Mouse (Mus musculus): ENCODE results near the gene Tmem132b.
A peak's percentile ranks its signal among the peaks of the same experiment; 100 is the strongest.

The Tmem132b gene

DNA sequence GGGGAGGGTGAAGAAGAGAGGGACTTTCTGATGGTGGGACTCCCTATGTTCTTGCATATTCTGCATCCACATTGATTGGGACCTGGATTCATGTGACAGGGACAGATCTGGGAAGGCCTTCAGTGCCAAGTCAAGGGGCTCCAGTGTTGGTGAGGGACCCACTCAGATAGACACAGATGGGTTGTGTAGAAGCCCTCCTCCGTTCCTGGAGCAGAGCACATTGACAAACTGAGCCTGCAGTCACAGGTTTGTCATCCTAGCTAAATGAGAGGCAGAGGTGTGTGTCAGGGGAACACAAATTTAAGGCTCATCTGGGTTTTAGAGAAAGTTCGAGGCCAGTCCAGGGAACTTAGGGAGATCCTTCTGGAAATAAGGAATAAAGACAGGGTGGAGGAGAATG, 51.7 kb downstream of the Tmem132b start:
- no peak for DNase-seq

DNA sequence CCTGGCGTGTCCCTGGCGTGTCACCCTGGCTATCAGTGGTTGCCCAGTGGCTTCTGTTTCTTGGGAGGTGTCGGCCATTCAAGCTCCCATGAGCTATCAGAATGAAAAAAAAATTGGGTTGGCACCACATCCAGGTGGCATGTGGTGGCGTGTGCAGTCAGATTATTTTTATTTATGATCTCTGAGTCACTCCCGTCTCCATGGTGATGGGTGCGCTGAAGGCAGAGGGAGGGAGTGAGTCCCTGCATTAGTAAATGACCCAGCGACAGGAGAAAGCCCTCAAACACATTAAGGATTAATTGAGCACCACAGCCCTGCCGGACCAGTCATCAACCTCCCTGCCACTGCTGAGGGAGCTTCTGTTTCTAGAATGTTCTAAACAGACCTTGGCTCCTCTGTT, 52.3 kb downstream of the Tmem132b start:
- no peak for DNase-seq

DNA sequence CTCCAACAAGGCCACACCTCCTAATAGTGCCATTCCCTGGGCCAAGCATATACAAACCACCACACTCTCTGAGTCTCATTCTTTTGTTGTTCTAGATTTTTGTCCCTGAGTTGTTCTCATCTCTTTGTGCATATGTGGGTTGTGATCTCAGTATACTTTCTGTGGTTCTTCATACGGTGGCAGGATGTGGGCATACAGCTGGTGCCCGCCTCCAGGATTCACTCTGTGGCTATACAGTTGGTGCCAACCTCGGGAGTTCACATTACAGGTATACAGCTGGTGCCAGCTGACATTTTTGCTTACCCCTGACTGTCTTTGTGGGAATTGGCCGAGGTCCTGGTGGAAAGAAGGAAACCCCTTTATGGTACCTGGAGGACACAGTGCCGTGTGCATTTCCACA, 53.6 kb downstream of the Tmem132b start:
- DNase-seq: no peak

DNA sequence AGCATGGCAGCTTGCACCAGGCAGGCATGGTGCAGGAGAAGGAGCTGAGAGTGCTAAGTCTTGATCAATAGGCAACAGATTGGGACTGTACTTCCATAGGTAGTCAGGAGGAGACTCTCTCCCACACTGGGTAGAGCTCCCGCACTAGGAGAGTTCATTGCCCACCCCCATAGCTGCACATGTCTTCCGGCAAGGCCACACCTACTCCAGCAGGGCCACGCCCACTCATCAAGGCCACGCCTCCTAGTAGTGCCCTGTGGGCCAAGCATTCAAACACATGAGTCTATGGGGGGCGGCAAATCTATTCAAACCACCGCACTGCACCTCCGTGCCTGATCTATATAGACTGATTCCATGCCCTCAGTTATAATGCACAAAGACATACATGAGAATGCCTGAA, 56.6 kb downstream of the Tmem132b start:
- DNase-seq: no peak

DNA sequence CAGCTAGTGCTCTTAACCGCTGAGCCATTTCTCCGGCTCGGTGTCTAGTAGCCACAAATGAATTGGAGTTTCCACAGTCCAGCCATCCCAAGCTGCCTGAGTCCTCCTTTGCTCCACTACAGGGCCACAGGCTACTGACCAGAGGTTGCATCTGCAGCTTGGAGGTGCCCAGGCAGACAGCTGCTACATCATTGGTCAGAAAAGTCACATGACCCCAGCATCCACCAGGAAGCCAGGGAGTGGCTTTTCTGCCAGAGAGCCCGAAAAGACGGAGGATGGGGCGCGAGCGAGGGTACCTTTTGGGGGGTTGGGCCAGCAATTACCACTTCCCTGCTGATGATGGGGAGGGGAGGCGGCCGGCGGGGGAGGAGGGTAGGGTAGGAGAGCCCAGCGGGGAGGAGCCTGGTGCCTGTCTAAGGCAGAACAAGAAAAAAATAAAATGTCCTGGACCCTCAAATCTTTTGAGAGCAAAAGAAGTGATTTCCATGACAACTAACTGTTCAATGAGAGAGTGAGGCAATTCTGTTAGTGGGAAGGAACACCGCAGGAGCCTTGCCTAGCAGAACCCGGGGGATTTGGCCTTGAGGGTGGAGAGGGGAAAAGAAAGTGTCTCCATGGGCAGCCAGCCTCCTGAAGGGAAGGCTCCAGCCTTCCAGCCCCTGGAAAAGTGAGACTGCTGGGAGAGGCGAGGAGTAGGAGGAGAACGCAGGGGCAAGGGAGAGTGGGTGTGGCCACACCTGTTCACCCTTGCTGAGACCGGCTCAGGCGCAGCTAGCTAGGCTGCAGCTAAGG, 57.5 kb downstream of the Tmem132b start:
- DNase-seq: peak; percentile 37

DNA sequence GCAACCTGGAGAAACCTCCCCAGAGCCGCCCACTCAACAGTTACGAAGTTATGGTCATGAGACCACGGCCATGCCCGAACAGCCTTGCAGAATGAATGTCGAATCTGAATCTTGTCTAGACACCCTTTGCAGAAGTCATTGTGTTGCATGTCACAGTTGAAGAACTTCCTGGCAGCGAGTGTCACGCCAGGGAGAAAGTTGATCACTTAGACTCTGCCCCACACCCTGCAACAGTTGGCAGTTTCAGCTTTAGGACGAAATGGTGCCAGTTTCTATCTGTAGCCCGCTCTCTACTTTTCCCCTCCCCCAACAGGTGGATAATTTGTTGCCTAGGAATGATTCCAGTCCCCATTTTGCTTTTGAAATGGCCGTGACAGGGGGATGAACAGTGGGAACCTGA, 66.5 kb downstream of the Tmem132b start:
- no peak for DNase-seq

DNA sequence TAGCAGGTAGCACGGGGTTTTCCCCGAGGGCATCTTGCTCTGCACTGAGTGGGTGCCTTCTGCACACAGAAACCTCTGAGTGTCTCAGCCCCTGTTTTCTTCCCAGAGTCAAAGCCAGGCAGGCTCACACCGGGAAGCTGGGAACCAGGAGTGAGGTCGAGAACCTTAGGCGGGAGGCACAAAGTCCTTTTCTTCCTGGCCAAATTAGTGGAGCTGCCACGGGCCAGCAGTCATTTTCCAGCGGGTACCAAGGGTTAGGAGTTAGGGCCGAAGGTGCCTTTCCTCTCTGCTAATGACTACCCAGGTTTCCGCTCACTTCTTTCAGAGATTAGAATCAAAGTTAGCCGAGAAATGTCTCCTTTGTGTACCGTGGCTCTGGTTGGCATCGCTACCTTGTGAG, 75.6 kb downstream of the Tmem132b start:
- peak; percentile 9 for DNase-seq

DNA sequence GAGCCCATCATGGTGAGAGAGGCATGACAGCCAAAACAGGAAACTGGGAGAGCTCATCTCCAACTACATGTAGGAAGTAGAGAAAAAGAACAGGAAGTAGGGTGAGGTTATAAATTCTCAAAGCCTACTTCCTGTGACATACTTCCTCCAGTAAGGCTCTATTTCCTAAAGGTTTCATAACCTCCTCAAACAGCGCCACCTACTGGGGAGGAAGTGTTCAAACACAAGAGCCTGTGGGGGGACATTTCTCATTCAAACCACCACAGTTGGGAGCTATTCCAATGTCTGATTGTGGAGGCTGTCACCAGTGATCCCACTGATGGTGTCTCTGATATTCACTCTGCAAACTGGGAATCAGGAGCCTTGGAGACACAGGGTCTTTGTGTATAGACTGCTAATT, 78.4 kb downstream of the Tmem132b start:
- no peak for DNase-seq

DNA sequence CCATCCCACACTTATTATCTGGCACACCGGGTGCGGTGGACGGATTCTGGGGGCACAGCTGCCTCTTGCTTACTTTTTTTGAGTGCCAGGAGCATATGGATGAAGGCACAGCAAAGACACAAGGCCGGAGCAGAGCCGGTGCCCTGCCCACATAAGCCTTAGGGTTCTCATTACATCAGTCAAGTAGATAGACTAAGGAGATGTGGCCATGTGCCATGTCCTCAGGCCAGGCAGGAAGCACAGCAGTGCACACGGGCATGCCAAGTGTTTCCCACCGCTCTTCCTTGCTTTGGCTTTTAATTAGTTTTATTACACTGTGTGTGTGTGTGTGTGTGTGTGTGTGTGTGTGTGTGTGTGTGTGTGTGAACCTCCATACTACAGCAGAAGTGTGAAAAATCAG, 80.9 kb downstream of the Tmem132b start:
- no peak for DNase-seq

DNA sequence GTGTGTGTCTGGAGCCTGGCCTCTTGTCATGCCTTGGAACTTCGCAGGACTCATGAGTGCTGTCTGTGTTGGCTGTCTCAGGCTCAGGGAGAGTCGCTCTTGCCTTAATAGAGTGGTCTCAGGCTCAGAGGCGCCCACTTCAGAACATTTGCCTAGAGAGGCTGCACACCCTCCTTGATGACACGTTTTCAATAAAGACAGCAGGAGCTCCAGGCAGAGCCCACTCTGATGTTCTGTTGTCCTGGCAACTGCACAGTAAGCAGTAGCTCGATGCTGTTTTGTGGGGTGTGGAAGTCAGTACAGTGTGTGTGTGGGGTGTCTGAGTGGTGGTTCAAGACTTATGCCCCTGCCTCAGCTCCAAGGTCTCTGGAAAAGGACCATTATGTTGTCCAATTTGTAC, 81.6 kb downstream of the Tmem132b start:
- DNase-seq: no peak

DNA sequence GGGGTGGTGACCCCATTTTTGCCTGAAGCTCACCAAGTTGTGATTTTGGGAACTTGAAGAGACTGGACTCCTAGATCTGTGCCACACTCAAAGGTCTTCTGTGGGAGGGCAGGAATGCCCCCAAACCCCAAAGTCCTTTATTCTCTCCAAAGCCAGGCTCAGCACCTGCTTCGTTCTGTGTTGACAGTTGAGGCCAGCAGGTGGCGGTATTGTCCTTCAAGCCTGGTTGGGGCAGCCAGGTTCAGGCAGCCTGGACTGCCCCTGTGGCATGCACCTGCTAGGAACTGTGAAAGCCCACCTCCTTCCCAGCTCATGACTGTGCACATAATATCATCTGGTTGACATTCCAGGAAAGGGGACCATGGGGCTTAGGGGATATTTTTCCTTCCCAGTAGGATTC, 82.8 kb downstream of the Tmem132b start:
- peak; percentile 30 for DNase-seq

DNA sequence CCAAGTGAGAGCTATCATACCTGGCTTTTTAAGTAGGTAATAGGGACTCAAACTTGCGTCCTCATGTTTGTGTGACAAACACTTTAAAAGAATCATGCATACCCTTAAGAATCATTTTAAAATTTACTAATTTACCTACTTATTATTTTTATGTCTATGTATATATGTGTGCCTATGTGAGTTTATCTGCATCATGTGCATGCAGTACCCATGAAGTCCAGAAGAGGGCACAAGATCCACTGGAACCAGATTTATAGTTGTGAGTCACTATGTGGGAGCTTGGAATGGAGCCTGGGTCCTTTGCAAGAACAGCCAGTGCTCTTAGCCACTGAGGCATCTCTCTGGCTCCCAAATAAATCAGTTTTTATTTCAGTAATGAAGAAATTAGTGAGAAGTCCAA, 85.5 kb downstream of the Tmem132b start:
- no peak for DNase-seq

DNA sequence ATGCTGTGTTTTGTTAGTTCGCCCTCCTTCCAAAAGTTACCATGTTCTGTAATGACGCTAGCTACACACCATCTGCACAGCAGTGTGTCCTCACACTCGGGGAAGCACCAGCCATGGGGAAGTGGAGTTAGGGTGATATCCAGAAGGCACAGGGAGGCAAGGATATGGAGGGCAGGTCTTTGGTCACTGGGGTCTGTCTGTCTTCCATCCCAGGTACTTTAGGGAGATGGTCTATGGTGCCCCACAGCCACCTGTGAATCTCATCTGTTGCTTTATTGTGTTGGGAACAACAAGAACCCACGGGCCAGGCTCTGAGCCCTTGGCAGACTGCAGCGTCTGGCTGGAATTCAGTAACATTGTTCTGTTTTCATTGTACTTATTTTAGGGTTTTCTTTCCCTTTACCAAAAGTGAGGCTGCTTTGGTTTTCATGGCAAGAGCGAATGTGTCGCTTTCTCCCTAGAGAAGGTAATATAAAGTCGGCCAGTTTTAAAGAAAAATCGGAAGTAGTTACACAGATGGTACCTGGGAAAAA, 96.3 kb downstream of the Tmem132b start:
- no peak for DNase-seq

DNA sequence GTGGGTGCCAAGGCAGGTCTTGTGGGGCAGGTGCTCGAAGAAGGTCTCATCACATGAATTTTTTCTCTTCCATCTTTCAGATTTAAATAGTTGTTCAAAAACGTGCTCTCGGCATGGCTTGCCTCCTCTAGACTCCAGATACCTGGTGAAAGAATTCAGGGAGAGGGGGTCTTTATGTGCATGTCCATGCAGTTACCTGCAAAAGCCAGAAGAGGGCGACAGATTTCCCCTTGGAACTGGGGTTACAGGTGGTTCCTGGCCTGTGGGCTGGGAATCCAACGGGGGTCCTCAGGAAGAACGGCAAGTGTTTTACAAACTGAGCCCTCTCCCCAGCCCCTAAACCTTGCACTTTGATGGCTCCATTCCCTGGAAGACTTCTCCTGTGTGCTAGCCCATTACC, 103.1 kb downstream of the Tmem132b start:
- no peak for DNase-seq

DNA sequence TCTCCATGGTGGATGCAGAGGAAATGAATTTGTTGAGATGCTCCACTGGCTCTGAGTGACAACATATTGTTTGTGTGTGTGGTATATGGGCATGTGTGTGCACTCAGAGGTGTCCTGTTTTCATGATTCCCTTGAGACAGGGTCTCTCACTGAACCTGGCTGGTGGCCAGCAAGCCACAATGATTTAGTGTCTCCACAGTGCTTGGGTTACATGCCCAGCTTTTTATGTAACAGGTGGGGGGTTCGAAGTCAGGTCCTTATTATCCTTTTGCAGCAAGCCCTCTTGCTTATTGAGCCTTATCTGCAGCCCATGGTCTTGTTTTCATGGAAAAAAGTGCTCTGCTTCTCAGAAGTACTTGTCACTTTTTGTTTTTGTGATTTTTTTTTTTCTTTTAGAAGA, 109.4 kb downstream of the Tmem132b start:
- DNase-seq: no peak

DNA sequence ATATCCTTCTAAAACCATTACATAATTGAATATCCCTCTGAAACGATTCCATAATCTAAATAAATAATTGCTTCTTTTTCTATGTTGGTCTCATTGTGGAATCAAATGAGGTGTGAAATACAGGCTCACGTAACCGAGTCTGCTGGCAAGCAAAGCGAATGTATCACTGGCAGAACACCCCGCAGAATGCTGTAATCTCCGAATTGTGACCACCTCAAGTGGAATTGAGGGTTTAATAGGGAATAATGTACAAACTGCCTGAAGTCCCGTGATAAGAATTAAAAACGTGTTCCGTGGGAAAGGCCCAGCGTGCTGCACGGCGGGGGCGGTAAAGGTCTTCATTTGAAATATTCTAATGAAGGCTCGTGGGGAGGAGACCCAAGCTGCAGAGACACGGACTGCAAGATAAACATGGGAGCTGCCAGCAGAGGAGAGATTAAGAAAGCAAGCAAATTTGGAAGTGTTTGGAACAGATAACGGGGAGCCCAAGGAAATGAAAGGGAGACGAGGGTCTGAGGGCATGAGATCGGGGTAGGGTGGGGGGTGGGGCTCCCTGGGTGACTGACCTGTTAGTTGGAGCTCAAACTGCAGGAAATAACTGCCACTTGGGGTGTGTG, 110.1 kb downstream of the Tmem132b start:
- DNase-seq: no peak

DNA sequence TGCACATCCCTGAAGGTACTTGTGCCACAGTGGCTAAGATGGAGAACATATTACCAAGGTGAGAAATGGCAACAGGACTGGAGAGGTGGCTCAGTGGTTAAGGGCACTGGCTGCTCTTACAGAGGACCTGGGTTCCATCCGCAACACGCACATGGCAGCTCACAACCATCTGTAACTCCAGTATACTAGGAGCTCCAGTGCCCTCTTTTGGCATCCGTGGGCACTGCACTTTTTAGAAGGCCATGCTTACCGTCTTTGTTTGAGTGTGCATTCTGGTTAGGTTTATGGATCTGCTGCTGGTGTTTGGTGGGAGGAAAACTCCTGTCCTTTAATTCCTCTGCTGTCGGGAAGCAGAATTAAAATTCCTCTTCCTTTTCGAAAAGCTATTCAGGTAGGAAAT, 116.7 kb downstream of the Tmem132b start:
- no peak for DNase-seq

DNA sequence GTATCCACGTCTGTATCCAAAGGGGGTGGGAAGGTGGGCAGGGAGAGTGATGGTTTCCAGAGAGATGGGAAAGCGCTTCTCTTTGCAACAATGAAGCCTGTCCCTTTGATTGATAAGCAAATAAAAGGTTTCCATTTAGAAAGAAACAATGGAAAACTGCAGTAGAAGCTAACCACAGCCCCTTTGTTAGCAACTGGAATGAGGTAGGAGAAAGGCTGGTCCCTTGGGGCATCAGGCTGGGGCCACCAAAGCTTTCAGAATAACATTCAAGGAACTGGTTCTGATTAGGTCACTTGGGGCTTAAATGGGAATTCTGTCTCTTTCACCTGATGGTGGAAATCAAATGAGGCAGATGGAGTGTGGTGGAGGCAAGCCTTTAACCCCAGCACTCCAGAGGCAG, 118.4 kb downstream of the Tmem132b start:
- no peak for DNase-seq

DNA sequence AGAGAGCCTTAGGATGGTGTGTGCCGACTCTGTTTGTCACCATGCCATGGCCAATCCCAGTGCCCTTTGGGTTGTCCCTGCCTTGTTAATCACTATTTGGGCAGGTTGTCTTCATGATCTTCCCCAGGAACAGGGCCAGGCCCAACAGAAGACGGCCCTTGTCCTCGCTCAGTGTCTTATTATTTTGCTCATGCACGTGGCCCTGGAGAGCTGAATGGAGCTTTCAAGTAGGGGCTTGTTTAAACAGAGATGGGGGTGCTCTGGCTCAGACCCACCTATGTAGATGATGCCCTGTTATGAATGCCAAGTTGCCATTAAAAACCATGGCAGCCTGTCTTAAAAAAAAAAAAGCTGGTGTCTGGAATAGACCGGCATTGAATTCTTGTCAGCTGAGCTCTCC, 126.5 kb downstream of the Tmem132b start:
- no peak for DNase-seq

DNA sequence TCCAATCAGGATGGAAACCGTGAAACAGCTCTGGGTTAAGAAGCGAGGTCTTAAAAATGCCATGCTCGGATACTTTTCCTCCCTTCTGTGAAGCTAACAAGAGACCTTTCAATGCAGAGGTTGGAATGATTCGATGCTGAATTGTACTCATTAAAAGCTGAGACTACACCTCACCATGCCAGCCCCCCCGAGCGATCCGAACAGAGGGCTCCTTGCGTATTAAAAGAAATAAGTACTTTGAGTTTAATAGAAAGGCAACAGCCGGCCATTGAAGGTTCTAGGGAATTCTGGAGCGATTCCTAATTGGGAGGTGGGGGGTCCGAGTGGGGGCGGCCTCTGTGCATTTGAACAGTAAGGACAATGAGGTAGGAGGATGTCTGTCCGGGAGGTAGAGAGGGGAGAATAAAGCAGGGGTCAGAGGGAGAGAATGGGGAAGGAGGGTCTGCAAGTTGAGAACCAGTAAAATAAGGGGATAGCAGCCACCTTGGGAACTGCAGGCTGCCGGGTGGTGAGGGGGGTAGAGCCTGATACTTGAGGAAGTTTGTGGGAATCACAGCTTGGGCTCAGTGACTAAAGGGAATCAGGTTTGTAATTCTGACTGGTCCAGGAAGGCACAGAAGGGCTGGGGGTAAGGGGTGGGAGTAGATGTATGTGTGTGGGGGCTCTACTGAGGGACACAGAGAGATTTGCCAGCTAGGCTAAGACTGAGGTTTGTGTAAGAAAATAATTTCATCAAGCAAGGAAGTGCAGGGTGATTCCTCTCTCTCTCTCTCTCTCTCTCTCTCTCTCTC, 127.6 kb downstream of the Tmem132b start:
- DNase-seq: no peak

DNA sequence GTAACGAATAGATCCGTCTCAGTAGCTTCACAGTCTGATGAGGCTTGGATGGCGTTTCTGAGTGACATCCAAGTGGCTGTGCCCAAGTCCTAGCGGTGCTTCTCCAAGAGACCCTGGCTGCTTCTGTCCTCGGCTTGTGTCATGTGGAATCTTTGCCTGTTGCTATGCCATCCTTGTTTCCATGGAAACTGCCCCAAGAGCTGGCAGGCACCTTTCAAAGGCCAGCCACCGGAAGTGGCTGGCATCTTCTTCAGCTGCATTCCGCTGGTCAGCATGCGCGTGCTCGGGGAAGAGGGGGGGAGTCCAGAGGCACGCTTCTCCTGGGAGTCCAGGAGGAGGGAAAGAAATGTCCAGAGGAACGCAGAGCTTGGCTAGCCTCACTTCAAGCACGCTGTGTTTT, 144.0 kb downstream of the Tmem132b start:
- no peak for DNase-seq

DNA sequence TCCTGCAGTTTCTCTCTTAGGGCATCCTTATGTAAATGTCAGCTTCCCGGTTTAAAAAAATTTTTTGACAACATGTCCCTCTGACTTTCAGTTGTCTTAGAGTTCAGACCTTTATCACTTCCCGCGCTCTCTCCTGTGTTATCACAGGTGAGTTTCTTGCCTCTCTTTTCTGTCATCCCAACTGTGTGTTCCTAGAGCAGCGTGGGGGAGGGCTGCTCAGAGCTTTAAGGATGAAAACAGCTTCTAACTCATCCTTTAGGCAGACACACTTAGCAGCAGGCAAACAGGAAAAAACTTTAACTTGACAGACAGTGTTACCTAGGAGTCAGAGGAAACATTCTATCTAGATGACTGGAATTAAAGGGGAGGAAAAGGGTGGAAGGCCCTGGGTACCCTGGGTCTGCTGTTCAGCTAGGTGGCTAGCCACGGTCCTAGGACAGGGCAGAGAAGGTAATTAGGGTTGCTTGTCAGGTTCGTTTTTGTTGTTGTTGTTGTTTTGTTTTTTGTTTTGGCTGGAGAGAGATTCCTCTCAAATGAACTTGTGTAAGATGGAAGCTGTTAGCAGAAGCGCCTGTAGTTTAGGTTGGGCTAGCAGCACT, 144.6 kb downstream of the Tmem132b start:
- no peak for DNase-seq

DNA sequence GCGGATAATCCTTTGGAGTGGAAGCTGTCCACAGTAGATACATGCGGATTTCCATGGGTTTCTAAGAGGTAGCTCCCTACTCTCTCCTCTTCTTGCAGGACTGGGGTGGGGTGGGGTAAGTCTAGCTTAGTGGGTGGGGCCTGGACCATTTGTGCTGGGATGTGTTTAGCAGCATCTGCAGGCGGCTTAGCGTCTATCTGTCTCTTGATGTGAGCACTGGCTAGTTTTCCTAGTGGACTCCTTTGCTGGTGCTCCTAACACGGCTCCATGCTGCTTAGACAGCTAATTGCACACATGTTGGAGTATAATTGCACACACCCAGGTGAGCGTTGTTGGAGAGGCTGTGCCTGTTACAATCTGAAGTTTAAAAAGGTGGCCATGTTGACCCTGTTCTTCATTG, 149.3 kb downstream of the Tmem132b start:
- no peak for DNase-seq
